Mouse (Mus musculus): Measurements from ENCODE around the gene Synpr. TPM values are rescaled to one million over a fixed set of nuclear protein-coding genes. Genes with fewer than 3 reads are reported as not detected.
A peak's percentile ranks its signal among the peaks of the same experiment; 100 is the strongest.

Synpr gene
- total and polyA plus RNA-seq, 3 experiments = 0.27 TPM; not detected in 2

GRCm38 (mm10) chr14:13340688-13341087 lies 56.1 kb downstream of the Synpr start:
- no peaks in the 10 kb centered on the region for H3K4me1 ChIP-seq (ENCODE audit: insufficient read depth, low read depth, low read length)
- H3K36me3 ChIP-seq (replicated peaks) = no peaks in the 10 kb centered on the region
- no peak overlapping the region for H3K4me3 ChIP-seq (ENCODE audit: low read depth, low read length)
- H3K27me3 ChIP-seq (ENCODE audit: insufficient read depth, low read length) = no peaks in the 10 kb centered on the region
- no peak for DNase-seq (ENCODE audit: low spot score)
- no peak for TF ChIP-seq GATA1 (IDR thresholded peaks at IDR 0.05; ENCODE audit: borderline replicate concordance, low read length)
- TF ChIP-seq POLR2AphosphoS5 (IDR thresholded peaks at IDR 0.05; ENCODE audit: insufficient replicate concordance, low read depth, low read length) = no peak
- no peak for TF ChIP-seq GATA2 (IDR thresholded peaks at IDR 0.05; ENCODE audit: borderline replicate concordance, low read depth, low read length)
- TF ChIP-seq TAL1 (conservative IDR thresholded peaks at IDR 0.05; ENCODE audit: low read depth, low read length) = no peak
- no peak for TF ChIP-seq CTCF (IDR thresholded peaks at IDR 0.05; ENCODE audit: low read depth, low read length)
- no peak for ATAC-seq (ENCODE audit: extremely low read depth, insufficient number of reproducible peaks, low FRiP score, poor library complexity, severe bottlenecking)
- no peaks in the 10 kb centered on the region for H3K9me3 ChIP-seq (replicated peaks)

GRCm38 (mm10) chr14:13344240-13344639 lies 59.7 kb downstream of the Synpr start:
- Histone ChIP-seq H3K9me3 (replicated peaks) (no peaks in the 10 kb centered on the region), H3K27me3 (ENCODE audit: insufficient read depth, low read length) (no peaks in the 10 kb centered on the region), H3K4me1 (ENCODE audit: insufficient read depth, low read depth, low read length) (no peaks in the 10 kb centered on the region), H3K4me3 (ENCODE audit: low read depth, low read length) (no peak overlapping the region), H3K36me3 (replicated peaks) (no peaks in the 10 kb centered on the region)
- DNase-seq (ENCODE audit: low spot score) (no peak), ATAC-seq (ENCODE audit: extremely low read depth, insufficient number of reproducible peaks, low FRiP score, poor library complexity, severe bottlenecking) (no peak)
- no peak for TF ChIP-seq POLR2AphosphoS5 (IDR thresholded peaks at IDR 0.05; ENCODE audit: insufficient replicate concordance, low read depth, low read length)
- TF ChIP-seq TAL1 (conservative IDR thresholded peaks at IDR 0.05; ENCODE audit: low read depth, low read length) = no peak
- no peak for TF ChIP-seq CTCF (IDR thresholded peaks at IDR 0.05; ENCODE audit: low read depth, low read length)

- Histone ChIP-seq H3K36me3 (replicated peaks) (no peaks in the 10 kb centered on the region), H3K9me3 (replicated peaks) (no peaks in the 10 kb centered on the region), H3K27me3 (ENCODE audit: insufficient read depth, low read length) (no peaks in the 10 kb centered on the region), H3K4me3 (ENCODE audit: low read depth, low read length) (no peak overlapping the region), H3K4me1 (ENCODE audit: insufficient read depth, low read depth, low read length) (no peaks in the 10 kb centered on the region)
- ATAC-seq (ENCODE audit: extremely low read depth, insufficient number of reproducible peaks, low FRiP score, poor library complexity, severe bottlenecking) = no peak
- no peak for DNase-seq (ENCODE audit: low spot score)
- TF ChIP-seq CTCF (IDR thresholded peaks at IDR 0.05; ENCODE audit: low read depth, low read length) (no peak), POLR2AphosphoS5 (IDR thresholded peaks at IDR 0.05; ENCODE audit: insufficient replicate concordance, low read depth, low read length) (no peak), TAL1 (conservative IDR thresholded peaks at IDR 0.05; ENCODE audit: low read depth, low read length) (no peak), GATA1 (IDR thresholded peaks at IDR 0.05; ENCODE audit: borderline replicate concordance, low read length) (no peak), GATA2 (IDR thresholded peaks at IDR 0.05; ENCODE audit: borderline replicate concordance, low read depth, low read length) (no peak)
These were observed 64.7 kb downstream of the Synpr start for GRCm38 (mm10) chr14:13349170-13349865.

GRCm38 (mm10) chr14:13354154-13354553 lies 69.6 kb downstream of the Synpr start:
- no peaks in the 10 kb centered on the region for H3K36me3 ChIP-seq (replicated peaks)
- TF ChIP-seq CTCF (IDR thresholded peaks at IDR 0.05; ENCODE audit: low read depth, low read length) (peak; percentile 10; the same call in 1 of the 2 replicates), GATA1 (IDR thresholded peaks at IDR 0.05; ENCODE audit: borderline replicate concordance, low read length) (no peak)
- H3K4me1 ChIP-seq (ENCODE audit: insufficient read depth, low read depth, low read length) = no peaks in the 10 kb centered on the region
- DNase-seq (ENCODE audit: low spot score) (no peak), ATAC-seq (ENCODE audit: extremely low read depth, insufficient number of reproducible peaks, low FRiP score, poor library complexity, severe bottlenecking) (no peak)
- no peaks in the 10 kb centered on the region for H3K27me3 ChIP-seq (ENCODE audit: insufficient read depth, low read length)
- no peaks in the 10 kb centered on the region for H3K9me3 ChIP-seq (replicated peaks)
- no peak overlapping the region for H3K4me3 ChIP-seq (ENCODE audit: low read depth, low read length)

- Histone ChIP-seq H3K9me3 (replicated peaks) (no peaks in the 10 kb centered on the region), H3K36me3 (replicated peaks) (no peaks in the 10 kb centered on the region), H3K4me1 (ENCODE audit: insufficient read depth, low read depth, low read length) (no peaks in the 10 kb centered on the region), H3K27me3 (ENCODE audit: insufficient read depth, low read length) (no peaks in the 10 kb centered on the region), H3K4me3 (ENCODE audit: low read depth, low read length) (no peak overlapping the region)
- ATAC-seq (ENCODE audit: extremely low read depth, insufficient number of reproducible peaks, low FRiP score, poor library complexity, severe bottlenecking) (no peak; the same call in 1 of the 2 replicates), DNase-seq (ENCODE audit: low spot score) (peak; percentile 4)
- peak; percentile 52 for TF ChIP-seq CTCF (IDR thresholded peaks at IDR 0.05; ENCODE audit: low read depth, low read length)
- TF ChIP-seq TAL1 (conservative IDR thresholded peaks at IDR 0.05; ENCODE audit: low read depth, low read length) = no peak
These were observed 71.2 kb downstream of the Synpr start for GRCm38 (mm10) chr14:13355569-13356362.

- no peak for DNase-seq (ENCODE audit: low spot score)
- TF ChIP-seq TAL1 (conservative IDR thresholded peaks at IDR 0.05; ENCODE audit: low read depth, low read length) = no peak
- TF ChIP-seq POLR2AphosphoS5 (IDR thresholded peaks at IDR 0.05; ENCODE audit: insufficient replicate concordance, low read depth, low read length) = no peak
- TF ChIP-seq CTCF (IDR thresholded peaks at IDR 0.05; ENCODE audit: low read depth, low read length) = no peak
- no peak for TF ChIP-seq GATA1 (IDR thresholded peaks at IDR 0.05; ENCODE audit: borderline replicate concordance, low read length)
- no peak for TF ChIP-seq GATA2 (IDR thresholded peaks at IDR 0.05; ENCODE audit: borderline replicate concordance, low read depth, low read length)
- Histone ChIP-seq H3K4me3 (ENCODE audit: low read depth, low read length) (no peak overlapping the region), H3K4me1 (ENCODE audit: insufficient read depth, low read depth, low read length) (no peaks in the 10 kb centered on the region), H3K9me3 (replicated peaks) (no peaks in the 10 kb centered on the region), H3K36me3 (replicated peaks) (no peaks in the 10 kb centered on the region), H3K27me3 (ENCODE audit: insufficient read depth, low read length) (no peaks in the 10 kb centered on the region)
- no peak for ATAC-seq (ENCODE audit: extremely low read depth, insufficient number of reproducible peaks, low FRiP score, poor library complexity, severe bottlenecking)
These were observed 72.6 kb downstream of the Synpr start for GRCm38 (mm10) chr14:13357101-13357667.

Measured in G1E (cell line).